In genomic region chr5:25734318-25734717, GRCm38 (mm10) we compare ENCODE assay signal across 8 mouse cellular contexts. TPM values are rescaled to one million over a fixed set of nuclear protein-coding genes. Genes with fewer than 3 reads are reported as not detected.
DNase-seq lines count a peak whose midpoint lies in the region; ATAC-seq and TF ChIP-seq lines count a peak whose summit lies in the region.

No protein-coding gene starts in this region.

- no peaks in the 10 kb centered on the region for H3K4me1 ChIP-seq in kidney, adult 2 months (ENCODE audit: control insufficient read depth, insufficient read depth, low read length)
- no peaks in the 10 kb centered on the region for H3K4me1 ChIP-seq in kidney, embryonic 16.5 days (ENCODE audit: insufficient read depth, low read length)

- H3K9me3 ChIP-seq in kidney, embryonic 16.5 days (ENCODE audit: low read length) = no peaks in the 10 kb centered on the region

- H3K9ac ChIP-seq in kidney, embryonic 16.5 days (replicated peaks; ENCODE audit: low read length) = no peak overlapping the region

- ATAC-seq in kidney, embryonic 16.5 days (ENCODE audit: low FRiP score, low TSS enrichment) = no peak
- ATAC-seq in erythroblast, adult 5-6 weeks (replicated peaks; ENCODE audit: low FRiP score, poor library complexity, severe bottlenecking) = no peak

- TF ChIP-seq CTCF in kidney, adult 2 months (conservative IDR thresholded peaks at IDR 0.05; ENCODE audit: insufficient read depth, insufficient read length, low read depth, low read length) = peak; percentile 76

- 12% methylated on average over 1 of the region's 1 CpGs for WGBS in kidney, adult 2 months
- WGBS in kidney, embryonic 16.5 days = 11% methylated on average over 1 of the region's 1 CpGs

- peak; percentile 28 for DNase-seq in kidney, adult 2 months
- peak; percentile 66 for DNase-seq in CD4-positive, CD25-positive, alpha-beta regulatory T cell, adult 2 months (ENCODE audit: low read depth, low spot score)
- DNase-seq in NIH3T3 (ENCODE audit: low read depth) = peak; percentile 75
- peak; percentile 62 for DNase-seq in cerebellum, postnatal 36 days
- DNase-seq in kidney, postnatal 14 days = peak; percentile 41
- DNase-seq in retina, postnatal 1 day = peak; percentile 69

- no peak overlapping the region for H3K4me2 ChIP-seq in kidney, embryonic 16.5 days (replicated peaks; ENCODE audit: low read depth, low read length)

- H3K27ac ChIP-seq in kidney, adult 2 months (ENCODE audit: insufficient read depth, low read depth, low read length) = no peak overlapping the region
- H3K27ac ChIP-seq in kidney, embryonic 16.5 days (ENCODE audit: low read length) = no peak overlapping the region

- no peak overlapping the region for H3K4me3 ChIP-seq in kidney, adult 2 months (ENCODE audit: insufficient read depth, low read depth, low read length)
- H3K4me3 ChIP-seq in kidney, embryonic 16.5 days (ENCODE audit: low read length) = no peak overlapping the region

- H3K36me3 ChIP-seq in kidney, adult 2 months (ENCODE audit: control insufficient read depth, insufficient read depth, low read length) = no peaks in the 10 kb centered on the region
- no peaks in the 10 kb centered on the region for H3K36me3 ChIP-seq in kidney, embryonic 16.5 days (ENCODE audit: insufficient read depth, low read length)

- TF ChIP-seq POLR2A in kidney, adult 2 months (IDR thresholded peaks at IDR 0.05; ENCODE audit: low read depth, low read length) = no peak

- no peaks in the 10 kb centered on the region for H3K27me3 ChIP-seq in kidney, adult 2 months (replicated peaks; ENCODE audit: control insufficient read depth, insufficient read depth, low read length)
- no peaks in the 10 kb centered on the region for H3K27me3 ChIP-seq in kidney, embryonic 16.5 days (ENCODE audit: insufficient read depth, low read length)

RNA-seq across cellular contexts. Expression of gene Actr3b, which starts 25.5 kb away (rescaled TPM):
- polyA plus RNA-seq in kidney, adult 2 months (2012; rRNA removed) = 0.16 and 0.34 TPM in 2 replicates
- 4.9 and 6.2 TPM in 2 replicates for polyA plus RNA-seq in kidney, embryonic 16.5 days (2015; fragmentation: Nextera tagmentation; extraction: Ambion mirVana)
- total RNA-seq in erythroblast, adult 5-6 weeks (2015; ENCODE audit: low replicate concordance) = 2.5 TPM in 1 of 2 replicates, not detected in the other
- 0.84 TPM in 1 of 2 replicates, not detected in the other for total RNA-seq in erythroblast, adult 5-6 weeks (2017; ENCODE audit: low replicate concordance)

RNA-seq across cellular contexts. Expression of gene Xrcc2, which starts 28.7 kb away (rescaled TPM):
- 2.8 and 3.5 TPM in 2 replicates for polyA plus RNA-seq in kidney, adult 2 months (2012; rRNA removed)
- 7.9 and 11.0 TPM in 2 replicates for polyA plus RNA-seq in kidney, embryonic 16.5 days (2015; fragmentation: Nextera tagmentation; extraction: Ambion mirVana)
- 1.2 and 5.2 TPM in 2 replicates for total RNA-seq in erythroblast, adult 5-6 weeks (2015; ENCODE audit: low replicate concordance)
- 5.9 and 6.3 TPM in 2 replicates for total RNA-seq in erythroblast, adult 5-6 weeks (2017; ENCODE audit: low replicate concordance)
